Mouse (Mus musculus) midbrain, embryonic 16.5 days (tissue): ENCODE data around the gene Usp33. TPM values are rescaled to one million over a fixed set of nuclear protein-coding genes. Genes with fewer than 3 reads are reported as not detected.

Source experiments
- ATAC-seq: fragments of 200-750 bp; cut with Nextera tagmentation; 2 replicates; pipeline ENCODE4 v1.8.0; 2017; ENCODE audit warnings: moderate TSS enrichment
- H3K27ac ChIP-seq: fragments of 300-500 bp; sonication (generic); 2 replicates; pipeline ENCODE4 v1.5.1; 2014; ENCODE audit warnings: mild to moderate bottlenecking, low read length, mixed read lengths
- H3K27me3 ChIP-seq: fragments of 300-500 bp; sonication (generic); 2 replicates; pipeline ENCODE4 v1.6.1; 2014; ENCODE audit warnings: low read depth, low read length, mixed read lengths; ENCODE audit not compliant: control insufficient read depth, insufficient read depth
- H3K36me3 ChIP-seq: fragments of 300-500 bp; sonication (generic); 2 replicates; pipeline ENCODE4 v1.6.1; 2014; ENCODE audit warnings: mild to moderate bottlenecking, low read length, moderate library complexity, mixed read lengths; ENCODE audit not compliant: control insufficient read depth, insufficient read depth
- H3K4me1 ChIP-seq: fragments of 300-500 bp; sonication (generic); 2 replicates; pipeline ENCODE4 v1.6.1; 2014; ENCODE audit warnings: mild to moderate bottlenecking, low read length, mixed read lengths; ENCODE audit not compliant: control insufficient read depth, insufficient read depth
- H3K4me2 ChIP-seq: fragments of 300-500 bp; sonication (generic); 2 replicates; pipeline ENCODE4 v1.6.1; 2014; ENCODE audit warnings: mild to moderate bottlenecking, low read length, mixed read lengths
- H3K4me3 ChIP-seq: fragments of 300-500 bp; sonication (generic); 2 replicates; pipeline ENCODE4 v1.5.1; 2014; ENCODE audit warnings: low read depth, mild to moderate bottlenecking, low read length, moderate library complexity, mixed read lengths
- H3K9ac ChIP-seq: fragments of 300-500 bp; sonication (generic); 2 replicates; pipeline ENCODE4 v1.6.1; 2014; ENCODE audit warnings: low read depth, low read length, mixed read lengths
- H3K9me3 ChIP-seq: fragments of 300-500 bp; sonication (generic); replicated peaks from 2 replicates; pipeline ENCODE4 v1.6.1; 2014; ENCODE audit warnings: mild to moderate bottlenecking, low read length, mixed read lengths; ENCODE audit not compliant: control insufficient read depth, poor library complexity, severe bottlenecking
- WGBS: fragments of 180-500 bp; shearing (Covaris S2); extraction: QIAGEN DNeasy Blood & Tissue Kit; methylation state at CpG from one replicate; pipeline ENCODE4 v1.1.7; 2014; 5-methylcytosine and 5-hydroxymethylcytosine counted together
- polyA plus RNA-seq: library from polyadenylated mRNA; unstranded; fragments of >200 nt; fragmentation: Nextera tagmentation; extraction: Ambion mirVana; gene quantifications from 2 replicates; pipeline ENCODE4 v1.2.1, GENCODE M21; 2015

The Usp33 gene
- 99.6 and 102 TPM in 2 replicates for polyA plus RNA-seq

DNA sequence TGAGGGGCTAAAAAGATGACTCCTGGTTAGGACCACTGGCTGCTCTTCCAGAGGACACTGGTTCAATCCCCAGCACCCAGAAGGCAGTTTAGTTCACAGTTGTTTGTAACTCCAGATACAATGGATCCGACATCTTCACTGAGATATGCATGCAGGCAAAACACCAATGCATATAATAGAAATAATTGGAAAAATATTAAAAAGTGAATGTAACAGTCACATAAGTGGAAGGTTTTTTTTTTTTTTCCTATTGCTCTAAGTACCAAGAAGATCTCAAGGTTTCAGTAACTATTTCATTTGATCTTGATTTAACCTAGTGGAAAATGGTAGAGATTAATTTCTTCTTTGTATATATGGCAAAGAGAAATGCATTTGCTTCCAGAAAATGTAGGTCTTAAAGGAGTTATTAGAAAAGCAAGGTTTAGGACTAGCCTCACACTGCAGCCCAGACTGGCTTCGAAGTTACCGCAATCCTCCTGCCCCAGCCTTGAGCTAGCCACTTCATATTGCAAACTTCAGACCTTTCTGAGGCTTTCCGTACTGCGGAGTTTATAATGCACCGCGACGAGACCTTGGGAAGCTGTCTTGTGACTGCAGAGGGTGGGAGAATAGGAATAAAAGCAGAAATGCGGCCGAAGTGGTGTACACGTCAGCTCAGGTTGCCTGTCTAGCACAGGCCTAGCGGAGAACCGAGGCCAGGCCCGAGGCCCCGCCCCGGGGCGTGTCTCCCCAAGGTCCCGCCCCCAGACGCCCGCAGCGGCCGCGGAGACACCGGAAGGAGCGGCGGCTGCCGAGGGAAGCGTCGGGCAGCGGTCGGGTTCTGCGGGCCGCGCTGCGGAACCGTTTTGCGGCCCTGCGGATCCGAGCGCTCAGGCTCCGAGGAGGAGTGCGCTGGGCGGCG lies at the start of gene Usp33:
Gene Usp33, plus strand, starts transcription at position 747 of the 901 bp plus-strand sequence.
- Histone ChIP-seq H3K4me3 (peak within 1 kb of the TSS; percentile 84), H3K27ac (peak within 1 kb of the TSS; percentile 89), H3K36me3 (no peaks in the 10 kb centered on the region), H3K4me2 (peak within 1 kb of the TSS; percentile 90), H3K9ac (peak within 1 kb of the TSS; percentile 88), H3K4me1 (peaks cover 27% of the 10 kb centered on the region), H3K9me3 (no peaks in the 10 kb centered on the region), H3K27me3 (no peaks in the 10 kb centered on the region)
- peak; percentile 95 for ATAC-seq
- 6% methylated on average over 44 of the region's 44 CpGs for WGBS

DNA sequence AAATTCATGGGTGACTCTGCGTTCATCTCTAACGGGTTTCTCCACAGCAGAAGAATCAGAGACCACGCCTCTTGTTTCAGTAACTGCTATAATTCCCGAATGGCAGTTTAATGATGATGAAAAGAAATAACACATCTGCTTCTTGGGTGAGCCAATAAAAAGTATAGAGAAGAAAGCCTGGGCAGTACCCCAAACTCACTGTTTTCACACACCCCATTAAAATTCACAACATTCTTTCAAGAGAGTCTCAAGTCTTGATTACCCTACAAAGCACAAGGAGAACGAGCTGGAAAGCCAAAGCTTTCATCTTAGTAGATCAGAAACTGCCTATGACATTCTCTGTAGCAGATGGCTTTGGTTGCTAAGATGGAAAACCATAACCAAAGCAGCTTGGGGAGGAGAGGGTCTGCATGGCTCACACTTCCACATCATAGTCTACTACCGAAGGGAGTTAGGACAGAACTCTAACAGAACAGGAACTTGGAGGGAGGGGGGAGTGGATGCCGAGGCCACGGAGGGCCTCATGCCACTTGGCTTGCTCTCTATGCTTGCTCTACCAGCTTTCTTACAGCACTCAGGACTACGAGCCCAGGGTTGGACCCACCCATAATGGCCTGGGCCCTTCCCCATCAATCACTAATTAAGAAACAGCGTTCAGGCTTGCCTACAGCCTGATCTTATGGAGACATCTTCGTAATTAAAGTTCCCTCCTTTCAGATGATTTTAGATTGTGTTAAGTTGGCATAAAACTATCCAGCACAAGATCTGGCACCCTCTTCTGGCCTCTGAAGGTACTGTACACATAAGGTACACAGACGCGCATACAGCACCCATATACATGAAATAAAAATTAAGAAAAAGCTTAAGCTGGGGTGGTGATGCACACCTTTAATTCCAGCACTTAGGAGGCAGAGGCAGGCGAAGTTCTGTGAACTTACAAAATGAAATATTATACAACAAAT lies 45.6 kb upstream of the Usp33 start:
- H3K9me3 ChIP-seq, result no peaks in the 10 kb centered on the region
- H3K4me3 ChIP-seq, result no peak overlapping the region
- H3K9ac ChIP-seq, result no peak overlapping the region
- no peak overlapping the region for H3K27ac ChIP-seq
- 93% methylated on average over 14 of the region's 14 CpGs for WGBS
- no peaks in the 10 kb centered on the region for H3K27me3 ChIP-seq
- no peaks in the 10 kb centered on the region for H3K4me1 ChIP-seq
- ATAC-seq, result no peak
- H3K4me2 ChIP-seq, result no peak overlapping the region
- H3K36me3 ChIP-seq, result peaks cover 7% of the 10 kb centered on the region; the same call in 1 of the 2 replicates

DNA sequence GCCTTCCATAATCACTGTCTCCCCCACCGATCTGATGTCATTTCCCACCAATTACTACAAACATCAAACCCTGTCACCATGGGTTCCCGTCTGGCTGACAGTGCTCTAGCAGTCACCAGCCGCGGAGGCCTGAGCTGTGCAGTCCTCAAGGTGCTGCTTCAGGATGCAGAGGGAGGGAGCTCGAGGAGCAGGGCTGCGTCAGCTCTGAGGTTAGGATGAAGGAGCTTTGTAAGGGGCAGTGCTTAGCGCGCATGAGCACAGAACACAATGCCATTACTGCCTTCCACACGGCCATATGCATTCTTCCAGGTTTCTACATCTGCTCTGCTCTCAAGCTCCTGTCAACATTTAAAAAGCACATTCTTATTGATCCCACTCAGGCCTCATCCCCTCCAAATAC lies 43.3 kb upstream of the Usp33 start:
- no peaks in the 10 kb centered on the region for H3K4me1 ChIP-seq
- no peak for ATAC-seq
- WGBS, result 77% methylated on average over 9 of the region's 9 CpGs
- H3K9me3 ChIP-seq, result no peaks in the 10 kb centered on the region
- no peak overlapping the region for H3K9ac ChIP-seq
- H3K36me3 ChIP-seq, result peaks cover 5% of the 10 kb centered on the region; the same call in 1 of the 2 replicates
- no peak overlapping the region for H3K4me2 ChIP-seq
- H3K4me3 ChIP-seq, result no peak overlapping the region
- H3K27ac ChIP-seq, result no peak overlapping the region
- no peaks in the 10 kb centered on the region for H3K27me3 ChIP-seq

DNA sequence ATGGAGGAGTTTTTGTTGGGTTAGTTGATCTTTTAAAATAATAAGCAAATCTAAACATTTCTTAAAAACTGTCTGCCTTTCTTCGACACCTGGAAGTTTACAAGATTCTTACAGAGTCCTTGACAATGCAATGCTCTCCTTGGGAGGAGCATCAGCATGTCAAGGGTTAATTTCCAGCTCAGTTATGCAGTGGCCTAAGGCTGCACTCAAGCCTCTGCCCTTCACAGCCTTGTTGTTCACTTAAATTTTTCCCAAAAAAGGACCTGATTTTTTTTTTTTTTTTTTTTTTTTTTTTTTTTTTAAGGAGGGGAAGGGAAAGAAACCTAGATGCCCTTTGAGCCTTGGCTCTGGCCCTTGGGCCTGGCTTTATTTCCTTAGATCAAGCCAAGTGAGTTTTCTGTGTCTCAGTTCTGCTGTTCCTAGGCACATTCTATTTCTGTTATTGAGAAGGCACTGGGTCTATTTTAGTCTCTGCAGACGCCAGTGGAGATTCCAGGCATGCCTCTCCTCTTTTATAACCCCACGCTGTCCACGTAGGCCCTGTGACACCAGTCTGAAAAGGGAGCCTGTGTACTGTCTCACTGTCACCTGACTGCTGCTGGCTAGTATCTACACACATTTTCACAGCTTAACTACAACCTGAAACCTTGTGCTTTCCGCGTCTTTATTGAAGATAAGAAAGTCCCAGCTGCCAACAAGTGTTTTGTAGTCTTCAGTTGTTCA lies 42.0 kb upstream of the Usp33 start:
- Histone ChIP-seq H3K4me2 (no peak overlapping the region), H3K36me3 (peaks cover 5% of the 10 kb centered on the region; the same call in 1 of the 2 replicates), H3K27me3 (no peaks in the 10 kb centered on the region), H3K4me3 (no peak overlapping the region), H3K9ac (no peak overlapping the region), H3K27ac (no peak overlapping the region), H3K9me3 (no peaks in the 10 kb centered on the region), H3K4me1 (no peaks in the 10 kb centered on the region)
- 78% methylated on average over 6 of the region's 6 CpGs for WGBS
- ATAC-seq, result no peak

- H3K9ac ChIP-seq, result no peak overlapping the region
- WGBS, result 88% methylated on average over 8 of the region's 8 CpGs
Observed at GRCm38 (mm10) chr3:152305080-152305479, 41.2 kb upstream of the Usp33 start.

GRCm38 (mm10) chr3:152305971-152306370 lies 40.3 kb upstream of the Usp33 start:
- Histone ChIP-seq H3K4me1 (no peaks in the 10 kb centered on the region), H3K36me3 (peaks cover 5% of the 10 kb centered on the region; the same call in 1 of the 2 replicates), H3K9ac (no peak overlapping the region), H3K4me3 (no peak overlapping the region), H3K9me3 (no peaks in the 10 kb centered on the region), H3K27ac (no peak overlapping the region), H3K27me3 (no peaks in the 10 kb centered on the region), H3K4me2 (no peak overlapping the region)
- no peak for ATAC-seq
- 90% methylated on average over 4 of the region's 4 CpGs for WGBS

More at GRCm38 (mm10) chr3:152305080-152305479, 41.2 kb upstream of the Usp33 start:
- no peaks in the 10 kb centered on the region for H3K9me3 ChIP-seq
- no peak overlapping the region for H3K27ac ChIP-seq
- ATAC-seq, result no peak
- no peak overlapping the region for H3K4me3 ChIP-seq
- no peaks in the 10 kb centered on the region for H3K27me3 ChIP-seq
- peaks cover 5% of the 10 kb centered on the region; the same call in 1 of the 2 replicates for H3K36me3 ChIP-seq
- H3K4me1 ChIP-seq, result no peaks in the 10 kb centered on the region
- H3K4me2 ChIP-seq, result no peak overlapping the region

DNA sequence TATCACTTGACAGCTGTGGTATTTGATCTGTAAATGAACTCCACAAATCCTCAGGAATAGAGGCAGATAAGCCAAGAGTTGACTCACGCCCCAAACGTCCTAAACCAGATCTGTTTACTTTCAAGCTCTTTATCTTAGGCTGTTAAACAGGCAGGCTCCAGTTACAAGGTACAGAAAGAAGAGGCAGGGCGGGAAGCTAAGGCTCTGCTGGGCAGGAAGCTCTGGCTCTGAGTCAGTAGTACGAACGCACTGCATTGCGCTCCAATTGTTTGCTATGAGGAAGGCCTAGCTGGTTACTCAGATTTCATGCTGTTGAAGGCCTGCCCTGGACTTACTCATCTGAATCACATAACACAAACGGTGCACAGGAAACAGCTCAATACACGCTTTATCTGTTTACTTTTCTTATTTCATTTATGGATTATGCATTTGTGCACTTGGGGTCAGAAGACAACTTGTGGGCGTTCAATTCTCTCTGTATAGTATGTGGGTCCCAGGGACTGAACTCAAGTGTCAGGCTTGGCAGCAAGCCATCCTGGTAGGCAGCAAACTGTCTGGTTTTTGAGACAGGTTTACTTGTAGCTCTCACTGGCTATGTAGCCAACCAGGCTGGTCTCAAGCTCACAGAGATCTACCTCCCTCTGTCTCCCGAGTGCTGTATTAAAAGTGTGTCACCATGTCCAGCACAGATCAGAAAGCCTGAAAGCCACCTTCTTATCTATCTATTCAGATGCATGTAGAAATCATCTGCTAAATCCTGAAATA lies 37.6 kb upstream of the Usp33 start:
- Histone ChIP-seq H3K27ac (no peak overlapping the region), H3K27me3 (no peaks in the 10 kb centered on the region), H3K9ac (no peak overlapping the region), H3K4me2 (no peak overlapping the region), H3K4me3 (no peak overlapping the region), H3K9me3 (no peaks in the 10 kb centered on the region), H3K4me1 (no peaks in the 10 kb centered on the region), H3K36me3 (peaks cover 7% of the 10 kb centered on the region; the same call in 1 of the 2 replicates)
- 70% methylated on average over 10 of the region's 10 CpGs for WGBS
- ATAC-seq, result no peak

DNA sequence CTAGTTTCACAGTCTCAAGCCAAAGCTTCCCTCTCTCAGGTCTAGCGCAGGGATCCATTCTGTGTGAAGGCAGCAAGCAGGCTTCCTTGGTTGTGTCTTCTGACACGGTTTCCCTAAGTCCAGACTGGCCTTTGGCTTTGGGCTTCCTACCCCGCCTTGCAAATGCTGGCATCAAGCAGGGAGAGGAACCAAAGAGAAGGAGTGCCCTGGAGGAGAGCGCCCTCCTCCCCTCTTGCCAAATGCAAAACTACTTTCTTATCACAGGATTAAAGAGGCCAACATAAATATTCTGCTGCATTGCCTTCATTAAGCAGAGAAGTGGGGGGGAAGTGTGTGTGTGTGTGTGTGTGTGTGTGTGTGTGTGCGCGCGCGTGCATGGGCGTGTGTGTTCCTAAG lies 37.0 kb upstream of the Usp33 start:
- ATAC-seq, result no peak
- Histone ChIP-seq H3K9ac (no peak overlapping the region), H3K36me3 (peaks cover 7% of the 10 kb centered on the region; the same call in 1 of the 2 replicates), H3K27me3 (no peaks in the 10 kb centered on the region), H3K4me1 (no peaks in the 10 kb centered on the region), H3K4me2 (no peak overlapping the region), H3K9me3 (no peaks in the 10 kb centered on the region), H3K4me3 (no peak overlapping the region), H3K27ac (no peak overlapping the region)
- WGBS, result 91% methylated on average over 9 of the region's 9 CpGs
